Mouse (Mus musculus) G1E-ER4 (cell line): ENCODE data around the gene Fgd5. TPM values are rescaled to one million over a fixed set of nuclear protein-coding genes. Genes with fewer than 3 reads are reported as not detected.

Experiments
- GATA1 ChIP-seq: IDR thresholded peaks from one replicate; pipeline ENCODE4 v1.8.0; 2012; ENCODE audit warnings: low read length, inconsistent platforms
- polyA plus RNA-seq: library from polyadenylated mRNA; stranded (reverse); fragments of >175 nt; gene quantifications from 2 replicates; pipeline ENCODE4 v1.2.3, GENCODE M21; 2012

Fgd5 gene
- polyA plus RNA-seq, 1 experiment: not detected

DNA sequence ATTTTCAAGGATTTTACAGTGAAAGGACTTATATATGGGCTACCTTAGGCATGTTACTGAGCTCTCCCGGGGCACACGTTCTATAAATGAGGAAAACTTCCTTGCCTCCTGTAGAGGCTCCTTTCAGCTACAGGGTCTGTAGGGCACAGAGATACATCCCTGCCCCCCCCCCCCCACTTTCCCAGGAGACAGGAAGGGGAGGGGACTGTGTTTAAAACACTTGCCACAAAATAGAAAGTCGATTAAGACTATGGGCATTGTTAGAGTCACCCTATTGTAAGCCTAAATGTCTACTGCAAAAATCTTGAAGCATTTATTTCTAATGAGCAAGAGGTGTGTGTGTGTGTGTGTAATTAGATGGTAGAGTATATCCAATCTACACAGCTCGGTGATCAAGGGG, 111.8 kb downstream of the Fgd5 start:
- no peak for TF ChIP-seq GATA1

DNA sequence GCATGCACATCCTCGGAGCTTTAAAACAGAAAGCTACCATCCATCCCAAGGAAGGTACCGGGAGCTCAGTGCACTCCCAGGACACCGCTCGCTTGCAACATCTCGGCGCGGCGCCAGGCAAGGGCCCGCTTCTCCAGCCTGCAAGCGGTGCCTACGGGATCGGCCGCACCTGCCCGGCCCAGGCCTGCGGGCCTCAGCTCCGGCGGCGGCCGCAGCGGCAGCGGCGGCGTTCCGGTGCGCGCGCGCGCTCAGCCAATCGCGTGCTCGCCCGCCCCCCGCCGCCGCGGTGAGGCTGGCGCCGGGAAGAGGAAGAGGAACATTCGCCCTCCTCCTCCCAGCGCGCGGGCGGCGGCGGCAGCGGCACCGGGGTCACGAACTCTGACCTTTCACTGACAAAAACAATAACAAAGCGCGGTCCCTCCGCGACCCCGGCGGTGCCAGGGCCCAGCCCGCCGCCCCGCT, 112.5 kb downstream of the Fgd5 start, which contains the start of gene Nr2c2:
Gene Nr2c2 (plus strand): TSS at position 261 of the 462 bp plus-strand sequence.
- TF ChIP-seq GATA1: no peak

DNA sequence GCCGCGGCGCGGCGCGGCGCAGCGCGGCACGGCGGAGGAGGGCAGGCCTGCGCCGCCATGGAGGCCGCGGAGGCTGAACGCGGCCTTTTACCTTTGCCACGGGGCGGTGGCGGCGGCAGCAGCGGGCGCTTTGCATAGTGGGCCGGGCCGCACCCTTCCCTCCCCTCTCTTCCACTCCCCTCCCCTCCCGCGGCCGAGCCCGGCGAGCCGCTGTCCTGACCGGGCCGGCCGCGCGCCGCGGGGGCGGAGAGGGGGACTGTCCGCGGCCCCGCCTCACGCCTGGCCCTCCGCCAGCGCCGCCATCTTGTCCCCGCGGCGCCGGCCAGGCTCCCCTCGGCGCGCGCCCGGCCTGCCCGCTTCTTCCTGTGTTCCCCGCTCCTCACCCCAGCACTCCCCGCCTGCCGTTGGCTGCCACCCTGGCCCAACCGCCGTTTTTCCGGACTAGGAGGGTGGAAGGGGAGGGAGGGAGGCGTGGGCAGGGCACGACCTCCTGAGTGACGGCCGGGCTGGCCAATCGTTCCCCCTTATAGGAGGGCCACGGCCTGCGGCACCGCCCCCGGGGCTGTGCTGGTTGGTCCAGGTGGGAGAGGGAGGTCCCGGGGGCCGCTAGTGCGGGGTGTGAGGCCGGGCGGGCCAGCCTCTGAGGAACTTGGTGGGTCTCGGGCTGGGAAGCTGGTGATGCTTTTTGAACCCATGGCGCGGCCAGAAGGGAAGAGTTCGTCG, 113.2 kb downstream of the Fgd5 start:
- TF ChIP-seq GATA1: no peak

DNA sequence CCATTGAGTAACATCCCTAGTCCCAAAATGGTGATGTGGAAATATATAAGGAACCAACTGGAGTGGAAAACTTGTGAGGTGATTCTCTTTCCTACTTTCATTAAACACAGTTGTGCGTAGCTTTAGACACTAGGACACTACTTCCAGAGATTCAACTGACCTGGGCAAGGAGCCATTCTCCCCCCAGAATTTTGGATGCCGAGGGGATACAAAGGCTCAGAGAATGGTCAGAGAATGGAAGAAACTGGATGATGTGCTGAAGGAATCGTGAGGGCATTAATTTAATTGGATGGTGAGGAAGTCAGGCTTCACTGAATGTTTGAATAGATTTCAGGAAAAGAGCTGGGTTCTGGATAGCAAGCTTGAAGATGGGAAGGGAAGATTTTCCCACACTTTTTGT, 114.1 kb downstream of the Fgd5 start:
- TF ChIP-seq GATA1: no peak

DNA sequence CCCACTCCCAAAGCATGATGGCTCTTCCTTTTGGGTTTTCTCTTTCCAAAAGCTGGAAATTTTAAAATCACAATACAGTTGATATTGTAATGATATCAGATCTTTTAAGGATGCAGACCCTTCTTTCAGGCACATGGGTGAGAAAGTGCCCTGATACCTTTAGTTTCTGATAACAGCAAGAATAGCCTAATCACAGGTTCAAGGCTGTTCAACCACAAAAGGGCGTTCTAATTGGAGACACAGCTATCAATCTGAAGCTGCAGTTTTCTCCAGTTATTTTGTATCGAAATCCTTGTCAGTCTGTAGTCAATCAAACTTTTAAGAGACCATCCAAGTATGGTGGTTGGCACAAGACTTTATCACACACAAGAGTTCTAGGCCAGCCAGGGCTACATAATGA, 115.2 kb downstream of the Fgd5 start:
- TF ChIP-seq GATA1: no peak

DNA sequence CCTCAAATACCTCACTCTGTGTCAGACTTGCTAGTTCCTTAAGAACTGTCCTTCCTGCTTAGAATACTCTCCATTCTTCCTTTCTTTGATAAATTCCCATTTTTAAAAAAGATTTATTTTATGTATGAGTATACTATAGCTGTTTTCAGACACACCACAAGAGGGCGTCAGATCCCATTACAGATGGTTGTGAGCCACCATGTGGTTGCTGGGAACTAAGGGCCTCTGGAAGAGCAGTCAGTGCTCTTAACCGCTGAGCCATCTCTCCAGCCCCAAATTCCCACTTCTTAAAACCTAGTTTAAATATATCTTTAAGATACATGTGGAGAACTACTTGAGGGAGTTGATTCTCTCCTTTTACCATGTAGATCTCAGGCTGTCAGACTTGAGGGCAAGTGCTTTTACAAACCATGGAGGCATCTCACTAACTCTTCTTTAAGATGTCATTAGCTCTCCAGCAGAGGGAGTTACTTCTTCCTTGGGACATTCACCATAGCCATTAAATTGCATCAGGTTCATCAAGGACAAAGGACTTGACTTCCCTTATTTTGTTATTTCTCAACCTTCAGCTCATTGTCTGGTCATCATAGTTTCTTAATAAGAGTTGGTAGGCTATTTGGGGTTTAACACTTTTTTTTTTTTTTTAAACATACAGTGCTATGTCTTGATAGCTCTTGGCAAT, 122.1 kb downstream of the Fgd5 start:
- no peak for TF ChIP-seq GATA1

DNA sequence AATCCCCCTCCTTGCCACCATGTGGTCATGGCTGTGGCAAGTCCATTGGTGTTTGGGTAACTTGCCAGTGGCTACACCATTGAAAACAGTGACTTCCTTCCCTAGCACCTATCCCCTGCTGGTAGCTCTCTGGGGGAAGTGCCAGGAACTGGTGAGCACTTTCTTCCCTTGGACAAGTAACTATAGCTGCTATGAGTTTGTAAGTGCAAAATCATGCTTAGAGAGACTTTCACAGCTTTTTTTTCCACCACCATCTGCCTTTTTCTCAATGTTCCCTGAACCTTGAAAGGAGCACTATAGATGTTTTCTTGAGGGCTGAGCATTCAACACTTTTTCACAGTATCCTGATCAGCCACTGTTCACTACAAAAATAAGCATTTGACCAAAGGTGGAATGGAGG, 145.9 kb downstream of the Fgd5 start:
- TF ChIP-seq GATA1: no peak

Other genes with a start within 250 kb of the Fgd5 start
- gene Grip2, start 151.6 kb upstream of the Fgd5 start, polyA plus RNA-seq: not detected in 2 replicates
- gene Ccdc174, start 100.8 kb upstream of the Fgd5 start, polyA plus RNA-seq: 11.5 and 13.0 TPM in 2 replicates
- gene 4930590J08Rik, start 76.1 kb upstream of the Fgd5 start, polyA plus RNA-seq: 0.04 TPM in 1 of 2 replicates, not detected in the other
- gene Nr2c2, start 112.5 kb downstream of the Fgd5 start, polyA plus RNA-seq: 6.3 and 7.3 TPM in 2 replicates
- 12.9 and 14.2 TPM in 2 replicates for gene Mrps25, start 205.2 kb downstream of the Fgd5 start, polyA plus RNA-seq
- 7.5 and 7.8 TPM in 2 replicates for gene Rbsn, start 236.0 kb downstream of the Fgd5 start, polyA plus RNA-seq